Mouse (Mus musculus) MN1 (cell line): ENCODE measurements around the gene Zbtb43.

Source experiments
- DNase-seq: peaks from one replicate; pipeline ENCODE4 v3.0.0-alpha.2; 2016; ENCODE audit warnings: low spot score

The Zbtb43 gene

GRCm38 (mm10) chr2:33453476-33453875 is 14.9 kb downstream of the Zbtb43 start:
- no peak for DNase-seq

GRCm38 (mm10) chr2:33452721-33453120 is 15.6 kb downstream of the Zbtb43 start:
- DNase-seq: no peak

- peak; percentile 45 for DNase-seq
These were observed 16.2 kb downstream of the Zbtb43 start for GRCm38 (mm10) chr2:33452140-33452539.

GRCm38 (mm10) chr2:33451038-33451978 is 17.1 kb downstream of the Zbtb43 start:
- DNase-seq: no peak

GRCm38 (mm10) chr2:33449119-33449873 is 19.1 kb downstream of the Zbtb43 start:
- no peak for DNase-seq

- DNase-seq: no peak
These were observed 21.6 kb downstream of the Zbtb43 start for GRCm38 (mm10) chr2:33446796-33447195.

- no peak for DNase-seq
These were observed 22.6 kb downstream of the Zbtb43 start for GRCm38 (mm10) chr2:33445741-33446140.

- DNase-seq: no peak
These were observed 23.5 kb downstream of the Zbtb43 start for GRCm38 (mm10) chr2:33444862-33445261.

GRCm38 (mm10) chr2:33444358-33444757 is 24.0 kb downstream of the Zbtb43 start:
- DNase-seq: peak; percentile 95

- DNase-seq: no peak
These were observed 25.7 kb downstream of the Zbtb43 start for GRCm38 (mm10) chr2:33442701-33443100.

- no peak for DNase-seq
These were observed 27.5 kb downstream of the Zbtb43 start for GRCm38 (mm10) chr2:33440893-33441292.

GRCm38 (mm10) chr2:33439980-33440670 is 28.2 kb downstream of the Zbtb43 start:
- no peak for DNase-seq

GRCm38 (mm10) chr2:33439471-33439881 is 28.9 kb downstream of the Zbtb43 start:
- DNase-seq: no peak

- no peak for DNase-seq
These were observed 30.0 kb downstream of the Zbtb43 start for GRCm38 (mm10) chr2:33438377-33438776.

- no peak for DNase-seq
These were observed 31.2 kb downstream of the Zbtb43 start for GRCm38 (mm10) chr2:33437184-33437583.

- DNase-seq: peak; percentile 41
These were observed 32.3 kb downstream of the Zbtb43 start for GRCm38 (mm10) chr2:33436035-33436580.

GRCm38 (mm10) chr2:33435036-33435650 is 33.2 kb downstream of the Zbtb43 start:
- DNase-seq: no peak

- DNase-seq: peak; percentile 71
These were observed 35.5 kb downstream of the Zbtb43 start for GRCm38 (mm10) chr2:33432877-33433276.

- peak; percentile 80 for DNase-seq
These were observed 37.3 kb downstream of the Zbtb43 start, which contains the start of gene Zbtb34 for GRCm38 (mm10) chr2:33430771-33431699. Zbtb34 (minus strand) TSS chr2:33431324.

GRCm38 (mm10) chr2:33430081-33430770 is 38.1 kb downstream of the Zbtb43 start:
- DNase-seq: no peak
